ENCODE assay signal across 15 mouse cellular contexts in genomic region chr11:120222425-120223104, GRCm38 (mm10). TPM values are rescaled to one million over a fixed set of nuclear protein-coding genes. Genes with fewer than 3 reads are reported as not detected.
DNase-seq lines count a peak whose midpoint lies in the region; ATAC-seq and TF ChIP-seq lines count a peak whose summit lies in the region.
"Had no signal": no experiment of that assay in that cellular context is flagged by ENCODE, and none has a peak within 500 bp of the region (broad histone marks: within the 10 kb centered on the region; RNA-seq: fewer than 3 reads in every experiment).

No protein-coding gene starts in this region.

- H3K4me3 ChIP-seq in forebrain, embryonic 11.5 days (ENCODE audit: low read depth, low read length) = no peak overlapping the region
- no peak overlapping the region for H3K4me3 ChIP-seq in forebrain, postnatal 0 days (ENCODE audit: low read depth, low read length)
- no peak overlapping the region for H3K4me3 ChIP-seq in kidney, adult 2 months (ENCODE audit: insufficient read depth, low read depth, low read length)
- no peak overlapping the region for H3K4me3 ChIP-seq in midbrain, embryonic 12.5 days
- H3K4me3 ChIP-seq in midbrain, embryonic 15.5 days = no peak overlapping the region
- H3K4me3 ChIP-seq: embryonic facial prominence, embryonic 13.5 days had no signal

- H3K4me1 ChIP-seq in forebrain, embryonic 11.5 days (replicated peaks; ENCODE audit: control insufficient read depth, insufficient read depth, low read length) = peaks cover 41% of the 10 kb centered on the region
- peaks cover 15% of the 10 kb centered on the region for H3K4me1 ChIP-seq in forebrain, postnatal 0 days (ENCODE audit: insufficient read depth)
- H3K4me1 ChIP-seq in kidney, adult 2 months (ENCODE audit: control insufficient read depth, insufficient read depth, low read length) = peaks cover 29% of the 10 kb centered on the region
- peaks cover 76% of the 10 kb centered on the region for H3K4me1 ChIP-seq in midbrain, embryonic 12.5 days
- H3K4me1 ChIP-seq in midbrain, embryonic 15.5 days = peaks cover 52% of the 10 kb centered on the region

- DNase-seq in forebrain, embryonic 11.5 days (ENCODE audit: low spot score) = peak; percentile 52
- no peak for DNase-seq in forebrain, postnatal 0 days
- DNase-seq in kidney, adult 9 months = peak; percentile 31
- DNase-seq in kidney, adult 2 months = no peak
- peak; percentile 35 for DNase-seq in testis, postnatal 10 days (ENCODE audit: low spot score)
- DNase-seq in spleen, postnatal 10 days (ENCODE audit: low spot score in 2 of 2) = no peak
- DNase-seq: cerebellum, postnatal 36 days; right cerebral cortex, postnatal 25 days; thymus, adult 2 months had no signal

- TF ChIP-seq CTCF in forebrain, postnatal 0 days (IDR thresholded peaks at IDR 0.05; ENCODE audit: low read depth) = no peak
- TF ChIP-seq CTCF in kidney, adult 2 months (conservative IDR thresholded peaks at IDR 0.05; ENCODE audit: insufficient read depth, insufficient read length, low read depth, low read length) = no peak

- no peak overlapping the region for H3K27ac ChIP-seq in forebrain, embryonic 11.5 days (ENCODE audit: low read depth, low read length)
- H3K27ac ChIP-seq in forebrain, postnatal 0 days (ENCODE audit: low read depth, low read length) = no peak overlapping the region
- no peak overlapping the region for H3K27ac ChIP-seq in kidney, adult 2 months (ENCODE audit: insufficient read depth, low read depth, low read length)
- 0 out of 2 replicates have a peak overlapping the region, but pooled peaks have one; percentile 39 for H3K27ac ChIP-seq in midbrain, embryonic 12.5 days (replicated peaks)
- H3K27ac ChIP-seq in midbrain, embryonic 15.5 days = no peak overlapping the region
- H3K27ac ChIP-seq: liver, embryonic 14.5 days had no signal

- H3K27me3 ChIP-seq in forebrain, embryonic 11.5 days (ENCODE audit: control insufficient read depth, insufficient read depth, low read length) = no peaks in the 10 kb centered on the region
- no peaks in the 10 kb centered on the region for H3K27me3 ChIP-seq in forebrain, postnatal 0 days (ENCODE audit: insufficient read depth, low read length)
- no peaks in the 10 kb centered on the region for H3K27me3 ChIP-seq in kidney, adult 2 months (replicated peaks; ENCODE audit: control insufficient read depth, insufficient read depth, low read length)
- no peaks in the 10 kb centered on the region for H3K27me3 ChIP-seq in midbrain, embryonic 12.5 days
- no peaks in the 10 kb centered on the region for H3K27me3 ChIP-seq in midbrain, embryonic 15.5 days (replicated peaks)
- H3K27me3 ChIP-seq: embryonic facial prominence, embryonic 13.5 days had no signal

- H3K4me2 ChIP-seq in forebrain, embryonic 11.5 days (ENCODE audit: low read depth, low read length, severe bottlenecking) = no peak overlapping the region
- H3K4me2 ChIP-seq in forebrain, postnatal 0 days (ENCODE audit: low read depth) = no peak overlapping the region
- no peak overlapping the region for H3K4me2 ChIP-seq in midbrain, embryonic 12.5 days (replicated peaks)
- H3K4me2 ChIP-seq in midbrain, embryonic 15.5 days = no peak overlapping the region
- H3K4me2 ChIP-seq: embryonic facial prominence, embryonic 13.5 days; midbrain, embryonic 11.5 days had no signal

- WGBS in forebrain, embryonic 11.5 days = 90% methylated on average over 6 of the region's 6 CpGs
- 92% methylated on average over 6 of the region's 6 CpGs for WGBS in forebrain, postnatal 0 days
- WGBS in kidney, adult 2 months = 82% methylated on average over 6 of the region's 6 CpGs
- 86% methylated on average over 6 of the region's 6 CpGs for WGBS in midbrain, embryonic 12.5 days
- WGBS in midbrain, embryonic 15.5 days = 91% methylated on average over 6 of the region's 6 CpGs

- no peak overlapping the region for H3K9ac ChIP-seq in forebrain, embryonic 11.5 days (ENCODE audit: low read length)
- H3K9ac ChIP-seq in forebrain, postnatal 0 days = no peak overlapping the region
- no peak overlapping the region for H3K9ac ChIP-seq in midbrain, embryonic 12.5 days (replicated peaks)
- no peak overlapping the region for H3K9ac ChIP-seq in midbrain, embryonic 15.5 days
- H3K9ac ChIP-seq: embryonic facial prominence, embryonic 13.5 days; liver, embryonic 14.5 days had no signal

- H3K36me3 ChIP-seq in forebrain, embryonic 11.5 days (ENCODE audit: control insufficient read depth, insufficient read depth, low read length) = no peaks in the 10 kb centered on the region; the same call in 1 of the 2 replicates
- no peaks in the 10 kb centered on the region for H3K36me3 ChIP-seq in forebrain, postnatal 0 days (ENCODE audit: insufficient read depth)
- no peaks in the 10 kb centered on the region for H3K36me3 ChIP-seq in kidney, adult 2 months (ENCODE audit: control insufficient read depth, insufficient read depth, low read length)
- no peaks in the 10 kb centered on the region for H3K36me3 ChIP-seq in midbrain, embryonic 12.5 days
- no peaks in the 10 kb centered on the region for H3K36me3 ChIP-seq in midbrain, embryonic 15.5 days (replicated peaks)
- H3K36me3 ChIP-seq: embryonic facial prominence, embryonic 13.5 days had no signal

- no peak for ATAC-seq in forebrain, embryonic 11.5 days (replicated peaks; ENCODE audit: low FRiP score)
- no peak for ATAC-seq in forebrain, postnatal 0 days
- ATAC-seq in midbrain, embryonic 12.5 days (ENCODE audit: low FRiP score, low read depth) = no peak
- no peak for ATAC-seq in midbrain, embryonic 15.5 days (replicated peaks)
- ATAC-seq: activated CD4-positive, CD25-positive, alpha-beta regulatory T cell, adult 4 months had no signal

- H3K9me3 ChIP-seq in forebrain, embryonic 11.5 days (ENCODE audit: control insufficient read depth, low read length) = no peaks in the 10 kb centered on the region
- no peaks in the 10 kb centered on the region for H3K9me3 ChIP-seq in forebrain, postnatal 0 days (ENCODE audit: low read length)
- H3K9me3 ChIP-seq in midbrain, embryonic 12.5 days = no peaks in the 10 kb centered on the region
- no peaks in the 10 kb centered on the region for H3K9me3 ChIP-seq in midbrain, embryonic 15.5 days
- H3K9me3 ChIP-seq: embryonic facial prominence, embryonic 13.5 days had no signal

- no peak for TF ChIP-seq POLR2A in kidney, adult 2 months (IDR thresholded peaks at IDR 0.05; ENCODE audit: low read depth, low read length)

RNA-seq across cellular contexts. Expression of gene Bahcc1, which starts 10.2 kb away (rescaled TPM):
- polyA plus RNA-seq in forebrain, embryonic 11.5 days (2014; fragmentation: Nextera tagmentation; extraction: Ambion mirVana) = 25.2 and 30.3 TPM in 2 replicates
- total RNA-seq in forebrain, postnatal 0 days (2014; rRNA removed) = 19.3 and 26.5 TPM in 2 replicates
- polyA plus RNA-seq in forebrain, postnatal 0 days (2015; fragmentation: Nextera tagmentation; extraction: Ambion mirVana) = 3.9 and 6.5 TPM in 2 replicates
- 8.0 and 9.2 TPM in 2 replicates for polyA plus RNA-seq in kidney, adult 2 months (2012; rRNA removed)
- polyA plus RNA-seq in midbrain, embryonic 12.5 days (2016; fragmentation: Nextera tagmentation; extraction: Ambion mirVana) = 25.1 and 26.1 TPM in 2 replicates
- 16.2 and 16.7 TPM in 2 replicates for polyA plus RNA-seq in midbrain, embryonic 15.5 days (2015; fragmentation: Nextera tagmentation; extraction: Ambion mirVana)
- polyA plus RNA-seq: activated CD4-positive, CD25-positive, alpha-beta regulatory T cell, adult 4 months had no signal

Comparison
In these comparisons a context has a peak if more than half of its experiments do, and no peak if none do; other contexts are left out.
1. DNase-seq: peak in forebrain, embryonic 11.5 days (single experiment), kidney, adult 9 months (single experiment) and testis, postnatal 10 days (single experiment); none in forebrain, postnatal 0 days (single experiment), kidney, adult 2 months (single experiment) and spleen, postnatal 10 days (0 of 2).